Mouse (Mus musculus) urinary bladder, postnatal 25 days (tissue): ENCODE results near the gene Lst1.

Source experiments
- DNase-seq: peaks from one replicate; pipeline ENCODE4 v3.0.0; 2022; ENCODE audit warnings: low spot score

Gene Lst1

DNA sequence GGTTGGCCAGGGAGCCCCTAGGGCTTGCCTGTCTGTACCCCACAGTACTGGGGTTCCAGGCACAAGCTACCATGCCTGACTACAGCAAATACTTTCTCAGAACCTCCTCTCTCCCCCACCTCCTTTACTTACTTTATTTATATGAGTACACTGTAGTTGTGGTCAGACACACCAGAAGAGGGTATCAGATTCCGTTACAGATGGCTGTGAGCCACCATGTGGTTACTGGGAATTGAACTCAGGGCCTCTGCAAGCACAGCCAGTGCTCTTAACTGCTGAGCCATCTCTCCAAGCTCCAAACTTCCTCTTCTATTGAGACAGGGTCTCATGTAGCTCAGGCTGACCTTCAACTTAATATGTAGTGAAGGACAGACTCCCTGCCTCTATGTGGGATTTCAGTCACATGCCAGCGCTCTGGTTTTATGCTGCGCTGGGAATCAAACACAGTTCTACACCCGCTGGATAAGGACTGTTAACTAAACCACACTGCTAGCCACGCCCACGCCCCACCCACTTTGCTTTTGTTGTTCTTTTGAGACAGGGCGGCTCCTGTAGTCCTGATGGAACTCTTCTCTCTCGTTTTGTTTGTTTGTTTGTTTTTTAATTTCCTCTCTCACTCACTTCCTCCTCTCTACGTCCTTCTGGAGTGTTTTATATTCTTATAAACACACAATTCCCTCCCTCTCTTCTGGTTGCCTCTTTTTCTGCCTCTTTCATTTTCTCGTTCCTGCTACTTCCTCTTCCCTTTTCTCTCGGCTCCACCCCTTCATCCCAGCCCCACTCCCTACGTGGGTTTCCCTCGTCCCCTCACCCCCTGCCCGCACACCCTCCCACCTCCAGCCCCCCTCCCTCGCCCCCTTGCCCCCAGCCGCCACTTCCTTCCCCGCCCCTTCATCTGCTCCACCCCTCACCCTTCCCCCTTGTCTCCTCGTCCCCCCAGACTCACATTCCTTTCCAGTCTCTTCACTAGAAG is 2.3 kb downstream of the Lst1 start:
- DNase-seq, result peak; percentile 64

DNA sequence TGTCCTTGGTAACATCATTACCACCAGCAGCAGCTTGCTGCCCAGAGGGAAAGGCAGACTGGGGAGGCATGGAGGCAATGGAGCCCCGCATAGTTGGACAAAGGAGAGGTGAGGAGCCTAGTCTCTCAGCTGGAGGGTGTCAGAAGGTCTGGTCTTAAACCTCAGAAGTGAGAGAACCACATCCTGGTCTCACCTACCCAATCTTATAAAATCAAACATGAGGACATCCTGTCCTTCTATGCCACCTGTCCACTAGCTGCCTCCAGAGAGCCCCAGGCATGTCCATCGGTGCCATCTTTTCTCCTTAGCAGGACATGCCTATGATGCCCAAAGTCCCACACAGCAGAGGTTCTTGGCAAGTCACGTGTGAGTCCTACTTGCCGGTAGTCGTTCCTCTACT is 8.1 kb downstream of the Lst1 start:
- no peak for DNase-seq

DNA sequence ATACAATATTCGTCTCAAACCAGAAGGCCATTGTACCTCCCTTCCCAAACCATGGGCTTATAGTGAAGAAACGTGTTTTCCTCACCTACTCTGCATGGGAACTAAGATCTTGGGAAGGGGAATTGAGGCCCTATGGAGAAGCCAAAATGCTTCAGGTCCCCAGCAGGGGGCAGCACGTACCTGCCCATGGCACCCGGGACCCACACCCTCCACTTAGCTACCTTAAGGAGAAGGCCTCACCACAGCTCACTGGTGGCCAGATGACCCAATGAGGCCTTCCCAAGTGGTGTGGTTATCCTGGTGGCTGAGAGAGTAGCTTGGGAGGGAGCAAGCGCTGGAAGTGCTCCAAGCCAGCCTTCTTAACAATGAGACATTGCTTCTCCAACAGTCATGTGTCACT is 9.7 kb downstream of the Lst1 start:
- peak; percentile 78 for DNase-seq

- DNase-seq, result no peak
Observed at GRCm38 (mm10) chr17:35175968-35176367, 12.3 kb downstream of the Lst1 start, which contains the start of gene Aif1. TSS of gene Aif1 (minus strand) at chr17:35176068.

GRCm38 (mm10) chr17:35175382-35175781 is 12.9 kb downstream of the Lst1 start:
- DNase-seq, result no peak

DNA sequence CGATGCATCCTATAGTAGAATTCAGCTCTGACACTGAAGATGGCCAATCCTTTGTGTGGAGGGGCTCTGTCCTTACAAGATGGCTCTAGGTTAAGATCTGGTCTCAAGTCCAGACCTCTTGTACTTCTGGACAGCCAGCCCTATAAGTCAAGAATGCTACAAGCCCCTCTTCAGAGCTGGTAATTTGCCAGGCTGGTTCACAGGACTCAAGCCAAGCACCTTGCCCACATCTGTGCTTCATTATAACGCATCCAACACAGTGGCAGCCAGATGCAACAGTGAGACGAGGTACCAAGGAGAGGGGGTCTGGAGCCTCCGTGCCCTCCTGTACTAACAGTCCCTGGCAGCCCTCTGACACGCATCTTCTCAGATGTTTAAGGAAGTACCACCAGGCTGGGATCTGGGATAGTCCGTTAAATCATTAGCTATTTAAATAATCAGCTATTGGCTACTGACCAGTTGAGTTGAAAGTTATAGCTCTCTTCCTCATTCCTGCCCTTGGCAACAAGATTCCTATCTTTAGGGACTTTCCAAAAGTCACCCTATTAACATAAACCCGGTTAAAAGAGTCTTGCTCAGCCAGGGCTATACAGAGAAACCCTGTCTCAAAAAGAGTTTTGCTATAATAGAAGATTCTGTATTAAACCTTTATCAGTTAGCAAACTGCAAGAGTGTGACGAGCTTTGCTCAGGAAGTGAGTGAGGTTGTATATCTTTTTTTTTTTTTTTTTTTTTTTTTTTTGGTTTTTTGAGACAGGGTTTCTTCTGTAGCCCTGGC is 13.8 kb downstream of the Lst1 start:
- no peak for DNase-seq

DNA sequence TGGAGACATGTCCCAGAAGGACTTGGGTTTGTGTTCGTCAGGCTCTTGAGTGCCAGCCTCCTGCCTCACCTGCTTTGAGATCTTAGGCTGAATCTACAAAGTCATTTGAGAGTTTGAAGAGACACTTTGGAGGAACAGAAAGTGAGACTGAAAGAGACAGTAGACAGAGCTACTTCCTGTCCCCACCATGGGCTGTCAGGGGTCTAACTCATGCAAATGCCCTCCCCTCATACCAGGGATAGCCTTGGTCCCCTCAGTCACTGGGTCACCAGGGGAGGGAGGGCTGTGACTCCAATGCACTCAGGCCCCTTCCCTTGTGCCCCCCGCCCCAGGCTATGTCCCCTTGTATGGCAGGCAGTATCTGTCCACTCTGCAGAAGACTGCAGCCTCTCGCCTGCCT is 14.9 kb downstream of the Lst1 start:
- no peak for DNase-seq

- no peak for DNase-seq
Observed at GRCm38 (mm10) chr17:35172445-35173234, 15.6 kb downstream of the Lst1 start.

- DNase-seq, result no peak
Observed at GRCm38 (mm10) chr17:35168541-35169207, 19.6 kb downstream of the Lst1 start.

DNA sequence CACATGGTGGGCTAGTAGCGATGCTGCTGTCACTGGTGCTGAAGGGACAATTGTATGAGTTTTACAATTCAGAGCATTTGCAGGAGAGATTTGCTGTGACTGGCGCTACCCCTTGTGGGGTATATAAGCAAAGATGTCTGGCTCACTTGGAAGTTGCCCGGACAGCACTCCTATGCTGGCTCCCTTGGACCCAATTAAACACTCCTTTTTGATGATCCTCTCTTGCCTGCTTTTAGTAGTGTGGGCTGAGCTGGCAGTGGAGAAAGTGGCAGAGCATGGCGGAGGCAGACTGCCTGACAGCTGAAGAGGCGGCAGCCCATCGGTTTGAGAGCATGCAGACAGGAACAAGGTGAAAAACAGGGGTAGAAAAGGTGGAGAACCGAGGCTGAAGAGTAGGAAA is 20.4 kb downstream of the Lst1 start:
- no peak for DNase-seq

- DNase-seq, result peak; percentile 47
Observed at GRCm38 (mm10) chr17:35166352-35167035, 21.7 kb downstream of the Lst1 start.

DNA sequence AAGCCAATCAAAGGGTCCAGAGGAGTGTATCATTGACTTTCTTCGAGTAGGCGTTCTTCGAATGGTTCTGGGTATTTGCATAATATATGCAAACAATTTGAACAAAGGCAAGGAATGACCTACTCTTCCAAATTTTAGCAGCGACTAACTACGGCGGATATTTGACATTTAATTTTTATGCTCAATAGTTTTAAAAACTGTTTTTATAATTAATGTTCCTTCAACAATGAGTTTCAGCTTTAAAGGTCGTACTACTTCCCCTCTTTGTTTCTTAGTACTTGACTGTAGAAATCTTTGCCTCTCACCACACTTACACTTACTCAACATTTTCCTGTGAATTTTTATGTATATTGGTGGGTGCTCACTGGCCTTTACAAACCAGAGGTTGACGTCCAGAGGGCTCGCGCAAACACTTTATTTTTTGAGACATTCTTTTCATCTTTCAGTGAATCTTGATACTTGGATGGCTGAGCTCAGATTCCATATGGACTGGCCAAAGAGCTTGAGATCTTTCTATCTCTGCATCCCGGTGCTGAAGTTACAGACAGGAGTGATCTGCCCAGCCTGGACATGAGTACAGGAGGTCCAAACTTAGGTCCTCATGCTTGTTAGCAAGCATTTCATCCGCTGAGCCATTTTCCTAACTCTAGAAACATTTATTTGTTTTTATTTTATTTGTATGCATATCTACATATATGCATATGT is 22.6 kb downstream of the Lst1 start:
- DNase-seq, result no peak

DNA sequence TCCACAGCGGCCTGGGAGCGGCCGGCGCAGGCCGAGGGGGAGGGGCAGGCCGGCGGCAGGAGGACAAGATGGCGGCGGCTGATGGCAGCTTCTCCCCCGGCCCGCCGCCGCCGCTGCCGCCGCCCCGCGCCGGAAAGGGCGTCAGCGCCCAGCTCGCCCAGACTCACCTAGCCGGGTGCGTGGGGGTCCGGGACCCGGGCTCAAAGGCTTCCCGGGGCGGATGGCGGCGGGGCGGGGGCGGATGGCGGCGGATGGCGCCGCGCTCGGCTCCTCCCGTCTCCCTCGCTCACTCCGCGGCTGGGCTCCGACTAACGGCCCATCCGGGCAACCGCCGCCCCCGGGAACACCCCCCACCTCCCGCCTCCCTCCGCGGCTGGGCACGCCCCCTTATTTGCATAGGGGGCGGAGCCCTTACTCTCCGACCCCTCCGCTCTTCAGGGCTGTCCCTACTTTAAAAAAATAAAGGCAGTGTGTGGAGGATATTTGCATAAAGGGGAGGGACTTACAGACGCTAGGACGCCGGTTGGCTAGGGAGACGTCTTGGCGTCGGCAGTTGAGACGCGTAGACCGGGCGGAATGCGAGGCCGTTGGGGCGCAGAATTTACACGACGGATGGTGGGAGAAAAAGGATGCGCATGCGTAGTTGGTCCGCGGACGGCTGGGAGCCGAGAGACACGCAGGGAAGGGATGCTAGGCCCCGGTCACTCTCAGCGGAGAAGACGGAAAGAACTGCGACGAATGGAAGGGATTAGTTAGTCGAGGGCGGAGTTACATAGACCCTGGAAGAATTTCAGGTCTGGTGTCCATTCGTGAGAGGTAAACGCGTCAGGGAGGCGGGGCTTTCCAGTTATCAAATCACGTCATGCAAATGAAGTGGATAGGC is 23.4 kb downstream of the Lst1 start, which contains the start of gene Prrc2a:
Gene Prrc2a, minus strand, starts transcription at position 330 of the 883 bp plus-strand sequence.
- peak; percentile 91 for DNase-seq

GRCm38 (mm10) chr17:35164218-35164567 is 24.0 kb downstream of the Lst1 start:
- no peak for DNase-seq

GRCm38 (mm10) chr17:35163326-35164081 is 24.7 kb downstream of the Lst1 start:
- no peak for DNase-seq

DNA sequence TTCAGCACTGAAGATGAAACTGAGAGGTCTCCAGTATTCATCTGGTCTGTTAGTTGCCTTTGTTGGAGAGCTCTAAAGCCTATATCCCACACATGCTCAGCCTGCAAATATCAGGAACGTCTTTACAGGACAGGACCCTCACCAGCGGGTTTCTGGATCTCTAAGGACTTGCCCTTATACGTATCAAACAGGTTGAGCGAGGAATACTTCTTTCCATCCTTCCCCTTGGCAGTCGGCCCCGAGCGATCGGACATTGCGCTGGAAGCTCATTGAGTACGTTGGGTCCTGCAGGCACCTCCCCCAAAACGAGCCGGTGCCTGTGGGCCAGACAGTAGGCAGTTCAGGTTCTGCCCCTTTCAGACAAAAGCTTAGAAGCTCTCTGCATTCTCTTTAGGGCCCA is 25.5 kb downstream of the Lst1 start:
- no peak for DNase-seq

DNA sequence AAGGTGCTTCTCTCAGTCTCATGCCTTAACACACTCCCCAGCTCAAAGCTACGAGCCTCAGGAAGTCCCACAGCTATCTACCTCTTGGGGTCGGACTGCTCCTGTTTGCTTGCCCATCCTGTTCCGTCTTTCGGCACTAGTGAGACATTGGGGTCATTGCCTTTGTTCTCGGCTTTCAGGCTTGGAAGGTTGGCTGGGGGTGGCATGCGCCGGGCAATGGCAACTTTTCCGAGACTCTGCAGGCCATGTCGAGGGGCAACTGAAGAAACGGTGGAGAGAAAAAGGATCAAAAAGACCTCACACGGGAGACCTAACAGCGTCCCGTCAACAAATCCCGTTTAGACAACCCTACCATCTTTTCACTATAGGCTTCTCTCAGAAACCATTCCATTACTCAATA is 26.1 kb downstream of the Lst1 start:
- DNase-seq, result no peak

- no peak for DNase-seq
Observed at GRCm38 (mm10) chr17:35161421-35161820, 26.8 kb downstream of the Lst1 start.

DNA sequence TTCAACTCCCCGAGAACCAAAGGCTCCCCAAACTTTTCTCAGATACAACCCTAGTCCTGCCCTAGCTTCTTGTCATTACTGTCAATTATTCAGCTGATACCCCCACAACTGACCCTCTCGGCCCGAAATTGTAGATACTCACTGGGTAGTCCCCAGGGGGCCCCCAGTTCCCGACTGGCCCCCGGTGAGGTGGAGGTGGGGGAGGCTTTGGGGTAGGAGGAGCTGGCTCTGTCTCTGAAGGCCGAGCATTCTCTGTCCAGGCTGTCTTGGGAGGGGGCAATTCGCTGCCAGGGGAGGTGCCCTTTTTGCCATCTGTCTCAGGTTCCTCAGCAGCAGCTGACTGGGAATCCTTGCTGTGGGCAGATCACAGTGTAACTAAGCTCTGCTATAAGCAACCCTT is 28.6 kb downstream of the Lst1 start:
- DNase-seq, result no peak
